In genomic region chr13:56458001-56458400, GRCm38 (mm10) we compare ENCODE assay signal across 27 mouse cellular contexts. TPM values are rescaled to one million over a fixed set of nuclear protein-coding genes. Genes with fewer than 3 reads are reported as not detected.
DNase-seq lines count a peak whose midpoint lies in the region; ATAC-seq and TF ChIP-seq lines count a peak whose summit lies in the region.
"Had no signal": no experiment of that assay in that cellular context is flagged by ENCODE, and none has a peak within 500 bp of the region (broad histone marks: within the 10 kb centered on the region; RNA-seq: fewer than 3 reads in every experiment).

No protein-coding gene starts in this region.

- WGBS in kidney, adult 2 months = 28% methylated on average over 9 of the region's 9 CpGs
- WGBS in intestine, postnatal 0 days = 29% methylated on average over 9 of the region's 9 CpGs

- H3K9me3 ChIP-seq in intestine, postnatal 0 days (ENCODE audit: control insufficient read depth) = no peaks in the 10 kb centered on the region
- H3K9me3 ChIP-seq: limb, embryonic 12.5 days had no signal

- intact Hi-C loops in gastrocnemius, postnatal 14 days (cut with DNase I; ENCODE audit: low total_unique reads) = no loop called here

- H3K36me3 ChIP-seq in kidney, adult 2 months (ENCODE audit: control insufficient read depth, insufficient read depth, low read length) = no peaks in the 10 kb centered on the region
- H3K36me3 ChIP-seq in intestine, postnatal 0 days (ENCODE audit: control insufficient read depth, insufficient read depth) = no peaks in the 10 kb centered on the region
- H3K36me3 ChIP-seq: limb, embryonic 12.5 days had no signal

- H3K4me1 ChIP-seq in kidney, adult 2 months (ENCODE audit: control insufficient read depth, insufficient read depth, low read length) = peaks cover 10% of the 10 kb centered on the region; the same call in 1 of the 2 replicates
- no peaks in the 10 kb centered on the region for H3K4me1 ChIP-seq in intestine, postnatal 0 days (replicated peaks; ENCODE audit: control insufficient read depth, insufficient read depth, low read length)

- no peaks in the 10 kb centered on the region for H3K27me3 ChIP-seq in kidney, adult 2 months (replicated peaks; ENCODE audit: control insufficient read depth, insufficient read depth, low read length)
- H3K27me3 ChIP-seq in intestine, postnatal 0 days (replicated peaks; ENCODE audit: control insufficient read depth, insufficient read depth, low read length) = no peaks in the 10 kb centered on the region
- H3K27me3 ChIP-seq: limb, embryonic 12.5 days had no signal

- no peak overlapping the region for H3K4me3 ChIP-seq in kidney, adult 2 months (ENCODE audit: insufficient read depth, low read depth, low read length)
- H3K4me3 ChIP-seq in layer of hippocampus, adult 2 months = no peak overlapping the region
- no peak overlapping the region for H3K4me3 ChIP-seq in intestine, postnatal 0 days (ENCODE audit: low read depth, low read length)
- H3K4me3 ChIP-seq: erythroblast, embryonic 14.5 days; left cerebral cortex, adult 2 months; limb, embryonic 12.5 days had no signal

- H3K4me2 ChIP-seq in intestine, postnatal 0 days (replicated peaks; ENCODE audit: low read depth) = peak overlapping the region; percentile 51
- H3K4me2 ChIP-seq: heart, embryonic 11.5 days; limb, embryonic 12.5 days; lung, embryonic 14.5 days had no signal

- no peak overlapping the region for H3K9ac ChIP-seq in intestine, postnatal 0 days (ENCODE audit: low read depth, low read length)
- H3K9ac ChIP-seq: limb, embryonic 12.5 days; lung, embryonic 14.5 days had no signal

- H3K27ac ChIP-seq in kidney, adult 2 months (ENCODE audit: insufficient read depth, low read depth, low read length) = peak overlapping the region; percentile 34
- H3K27ac ChIP-seq in layer of hippocampus, adult 2 months = peak overlapping the region; percentile 65; the same call in 1 of the 2 replicates
- H3K27ac ChIP-seq in intestine, postnatal 0 days (ENCODE audit: low read depth, low read length) = no peak overlapping the region
- H3K27ac ChIP-seq: left cerebral cortex, adult 2 months; limb, embryonic 12.5 days had no signal

- TF ChIP-seq CTCF in kidney, adult 2 months (conservative IDR thresholded peaks at IDR 0.05; ENCODE audit: insufficient read depth, insufficient read length, low read depth, low read length) = no peak
- no peak for TF ChIP-seq CTCF in layer of hippocampus, adult 2 months (conservative IDR thresholded peaks at IDR 0.05)
- no peak for TF ChIP-seq CTCF in intestine, postnatal 0 days (IDR thresholded peaks at IDR 0.05; ENCODE audit: low read depth)

- peak; percentile 80 for DNase-seq in kidney, adult 2 months
- no peak for DNase-seq in kidney, postnatal 25 days
- DNase-seq in layer of hippocampus, adult 2 months (ENCODE audit: low spot score in 2 of 2) = no peak
- no peak for DNase-seq in layer of hippocampus, postnatal 36 days
- DNase-seq in brain, adult 2 months (ENCODE audit: low read depth, low spot score) = peak; percentile 70
- no peak for DNase-seq in cerebellum, adult 11 months
- no peak for DNase-seq in gastrocnemius, postnatal 14 days
- DNase-seq: adrenal gland, postnatal 36 days; cerebellum, adult 2 months; cerebellum, postnatal 36 days; heart, postnatal 10 days; lung, embryonic 14.5 days; lung, postnatal 36 days; right cerebral cortex, adult 18-20 months had no signal

- no peak for TF ChIP-seq POLR2A in kidney, adult 2 months (IDR thresholded peaks at IDR 0.05; ENCODE audit: low read depth, low read length)

- ATAC-seq in intestine, postnatal 0 days = no peak
- ATAC-seq: forebrain, embryonic 14.5 days had no signal

RNA-seq across cellular contexts. Expression of gene Slc25a48, which starts 19.8 kb away (rescaled TPM):
- 16.4 and 17.6 TPM in 2 replicates for polyA plus RNA-seq in kidney, adult 2 months (2012; rRNA removed)
- not detected for total RNA-seq in layer of hippocampus, adult 2 months (2021)
- under 1 TPM in 1 of 2 experiments, not detected in 1; 0.10 TPM for total RNA-seq in layer of hippocampus, postnatal 36 days (2021)
- polyA plus RNA-seq in intestine, postnatal 0 days (2015; fragmentation: Nextera tagmentation; extraction: Ambion mirVana) = 0.03 TPM in 1 of 2 replicates, not detected in the other
- total RNA-seq in gastrocnemius, postnatal 14 days (2021) = under 1 TPM in 1 of 2 experiments, not detected in 1; 0.08 TPM
- total RNA-seq: CH12.LX; gastrocnemius, postnatal 4 days; left cerebral cortex, adult 2 months; megakaryocyte-erythroid progenitor cell, adult 5-6 weeks; MEL had no signal

RNA-seq across cellular contexts. Expression of gene Il9, which starts 24.0 kb away (rescaled TPM):
- polyA plus RNA-seq in kidney, adult 2 months (2012; rRNA removed) = not detected in 2 replicates
- total RNA-seq in layer of hippocampus, adult 2 months (2021) = not detected
- total RNA-seq in layer of hippocampus, postnatal 36 days (2021) = not detected
- not detected in 2 replicates for polyA plus RNA-seq in intestine, postnatal 0 days (2015; fragmentation: Nextera tagmentation; extraction: Ambion mirVana)
- total RNA-seq in gastrocnemius, postnatal 14 days (2021) = not detected
- total RNA-seq: adrenal gland, postnatal 36 days; CH12.LX; gastrocnemius, postnatal 4 days; heart, postnatal 10 days; left cerebral cortex, adult 2 months; megakaryocyte-erythroid progenitor cell, adult 5-6 weeks; MEL; midbrain, postnatal 0 days had no signal
- polyA plus RNA-seq: cerebellum, adult 2 months; embryonic facial prominence, embryonic 11.5 days; erythroblast, embryonic 14.5 days; forebrain, embryonic 14.5 days; heart, embryonic 11.5 days; hindbrain, embryonic 11.5 days; limb, embryonic 12.5 days; lung, embryonic 14.5 days; midbrain, postnatal 0 days had no signal

RNA-seq across cellular contexts. Expression of gene Gm3045, which starts 31.6 kb away (rescaled TPM):
- polyA plus RNA-seq in kidney, adult 2 months (2012; rRNA removed) = not detected in 2 replicates
- total RNA-seq in layer of hippocampus, adult 2 months (2021) = not detected
- total RNA-seq in layer of hippocampus, postnatal 36 days (2021) = not detected
- not detected in 2 replicates for polyA plus RNA-seq in intestine, postnatal 0 days (2015; fragmentation: Nextera tagmentation; extraction: Ambion mirVana)
- total RNA-seq in gastrocnemius, postnatal 14 days (2021) = not detected
- total RNA-seq: adrenal gland, postnatal 36 days; CH12.LX; gastrocnemius, postnatal 4 days; heart, postnatal 10 days; left cerebral cortex, adult 2 months; megakaryocyte-erythroid progenitor cell, adult 5-6 weeks; MEL; midbrain, postnatal 0 days had no signal
- polyA plus RNA-seq: cerebellum, adult 2 months; embryonic facial prominence, embryonic 11.5 days; erythroblast, embryonic 14.5 days; forebrain, embryonic 14.5 days; heart, embryonic 11.5 days; hindbrain, embryonic 11.5 days; limb, embryonic 12.5 days; lung, embryonic 14.5 days; midbrain, postnatal 0 days had no signal

Comparison
In these comparisons a context has a peak if more than half of its experiments do, and no peak if none do; other contexts are left out.
1. DNase-seq: peak in kidney, adult 2 months (single experiment) and brain, adult 2 months (single experiment); none in kidney, postnatal 25 days (0 of 2), layer of hippocampus, adult 2 months (0 of 2), layer of hippocampus, postnatal 36 days (0 of 2), cerebellum, adult 11 months (single experiment) and gastrocnemius, postnatal 14 days (single experiment).